Mouse (Mus musculus): ENCODE measurements at regions not wholly inside any gene's neighbourhood (a gene's known extent, or its start where the extent isn't known, plus 50 kb on each side); places are given as distances from the start of the nearest gene placed in this dataset.
A peak's percentile ranks its signal among the peaks of the same experiment; 100 is the strongest.

- no peak for DNase-seq (ENCODE audit: low spot score in 2 of 2)
Observed at GRCm38 (mm10) chr9:47909051-47909450, 252.8 kb upstream of the Nxpe4 start.

- peak; percentile 55 to 71 for DNase-seq (ENCODE audit: low spot score in 2 of 2)
Observed at GRCm38 (mm10) chr9:47910501-47910906, 251.3 kb upstream of the Nxpe4 start.

- no peak for DNase-seq (ENCODE audit: low spot score in 2 of 2)
Observed at GRCm38 (mm10) chr9:47912823-47913222, 249.0 kb upstream of the Nxpe4 start.

GRCm38 (mm10) chr9:47935299-47935698, 226.5 kb upstream of the Nxpe4 start:
- no peak for DNase-seq (ENCODE audit: low spot score in 2 of 2)

GRCm38 (mm10) chr9:47935957-47936457, 225.8 kb upstream of the Nxpe4 start:
- no peak for DNase-seq (ENCODE audit: low spot score in 2 of 2)

GRCm38 (mm10) chr9:47938941-47939710, 222.7 kb upstream of the Nxpe4 start:
- no peak for DNase-seq (ENCODE audit: low spot score in 2 of 2)

GRCm38 (mm10) chr9:47942761-47943583, 218.9 kb upstream of the Nxpe4 start:
- peak; percentile 69 to 79 for DNase-seq (ENCODE audit: low spot score in 2 of 2)

- DNase-seq (ENCODE audit: low spot score in 2 of 2): no peak
Observed at GRCm38 (mm10) chr9:47946226-47946625, 215.6 kb upstream of the Nxpe4 start.

- DNase-seq (ENCODE audit: low spot score in 2 of 2): peak in 1 of 2 experiments; percentile 26
Observed at GRCm38 (mm10) chr9:47957881-47958280, 203.9 kb upstream of the Nxpe4 start.

- no peak for DNase-seq (ENCODE audit: low spot score in 2 of 2)
Observed at GRCm38 (mm10) chr9:47958861-47959260, 203.0 kb upstream of the Nxpe4 start.

GRCm38 (mm10) chr9:47961176-47961575, 200.6 kb upstream of the Nxpe4 start:
- DNase-seq (ENCODE audit: low spot score in 2 of 2): no peak

- no peak for DNase-seq (ENCODE audit: low spot score in 2 of 2)
Observed at GRCm38 (mm10) chr9:47962161-47962560, 199.7 kb upstream of the Nxpe4 start.

- no peak for DNase-seq (ENCODE audit: low spot score in 2 of 2)
Observed at GRCm38 (mm10) chr9:47962589-47962988, 199.2 kb upstream of the Nxpe4 start.

- no peak for DNase-seq (ENCODE audit: low spot score in 2 of 2)
Observed at GRCm38 (mm10) chr9:47973130-47973529, 188.7 kb upstream of the Nxpe4 start.

- no peak for DNase-seq (ENCODE audit: low spot score in 2 of 2)
Observed at GRCm38 (mm10) chr9:47985356-47986111, 176.3 kb upstream of the Nxpe4 start.

GRCm38 (mm10) chr9:47987266-47987665, 174.6 kb upstream of the Nxpe4 start:
- no peak for DNase-seq (ENCODE audit: low spot score in 2 of 2)

- DNase-seq (ENCODE audit: low spot score in 2 of 2): no peak
Observed at GRCm38 (mm10) chr9:47994671-47995070, 167.2 kb upstream of the Nxpe4 start.

GRCm38 (mm10) chr9:47999632-48000031, 162.2 kb upstream of the Nxpe4 start:
- peak in 1 of 2 experiments; percentile 10 for DNase-seq (ENCODE audit: low spot score in 2 of 2)

- peak in 1 of 2 experiments; percentile 45 for DNase-seq (ENCODE audit: low spot score in 2 of 2)
Observed at GRCm38 (mm10) chr9:48029021-48029420, 132.8 kb upstream of the Nxpe4 start.

GRCm38 (mm10) chr9:48030839-48031238, 131.0 kb upstream of the Nxpe4 start:
- no peak for DNase-seq (ENCODE audit: low spot score in 2 of 2)

GRCm38 (mm10) chr9:48035959-48036358, 125.9 kb upstream of the Nxpe4 start:
- no peak for DNase-seq (ENCODE audit: low spot score in 2 of 2)

Data from layer of hippocampus, postnatal 14 days (tissue).